Mouse (Mus musculus): ENCODE measurements around the gene Smim8.

GRCm38 (mm10) chr4:34786476-34786875, 8.3 kb upstream of the Smim8 start:
- TF ChIP-seq ZNF384 (IDR thresholded peaks at IDR 0.05; ENCODE audit: low read depth, low read length) (no peak), HCFC1 (IDR thresholded peaks at IDR 0.05; ENCODE audit: borderline replicate concordance, insufficient read depth, low read length) (no peak), CHD2 (IDR thresholded peaks at IDR 0.05; ENCODE audit: low read depth, low read length) (no peak)
